Mouse (Mus musculus): ENCODE results near the gene Csf2. TPM values are rescaled to one million over a fixed set of nuclear protein-coding genes. Genes with fewer than 3 reads are reported as not detected.

The Csf2 gene
- polyA plus RNA-seq, 1 experiment from 2014 or later: not detected

DNA sequence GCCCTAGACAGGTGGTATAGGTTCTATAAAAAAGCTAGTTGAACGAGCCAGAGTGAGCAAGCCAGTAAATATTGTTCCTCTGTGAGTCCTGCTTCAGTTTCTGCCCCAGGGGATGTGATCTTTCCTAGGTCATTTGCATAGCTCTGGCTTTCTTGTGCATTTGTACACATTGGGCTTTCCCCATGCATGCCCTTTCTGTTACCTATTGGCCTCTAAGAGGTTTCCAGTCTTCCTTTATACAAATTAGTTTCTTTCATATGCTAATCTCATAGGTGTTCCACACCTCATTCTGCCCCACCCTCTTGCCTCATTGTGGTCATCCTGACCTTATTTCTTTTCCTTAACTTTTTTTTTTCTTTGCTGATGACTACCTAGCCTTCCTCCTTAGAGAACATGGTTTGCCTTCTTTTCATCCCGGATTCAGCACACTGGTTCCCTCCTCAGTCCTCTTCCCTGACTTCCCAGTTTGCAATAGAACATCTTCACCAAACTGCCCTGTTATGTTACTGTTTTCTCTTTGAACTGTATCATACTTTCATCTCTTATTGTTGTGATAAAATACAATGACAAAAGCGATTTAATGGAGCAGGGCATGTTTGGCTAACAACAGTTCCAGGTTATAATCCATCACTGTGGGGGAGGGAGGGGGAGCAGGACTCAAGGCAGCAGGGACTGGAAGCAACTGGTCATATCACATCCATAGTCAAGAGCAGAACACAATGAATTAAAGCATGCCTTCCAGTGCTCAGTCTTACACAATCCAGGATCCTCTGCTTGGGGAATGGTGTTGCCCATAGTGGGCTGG, 47.4 kb downstream of the Csf2 start:
- 75% methylated on average over 3 of the region's 3 CpGs for WGBS

DNA sequence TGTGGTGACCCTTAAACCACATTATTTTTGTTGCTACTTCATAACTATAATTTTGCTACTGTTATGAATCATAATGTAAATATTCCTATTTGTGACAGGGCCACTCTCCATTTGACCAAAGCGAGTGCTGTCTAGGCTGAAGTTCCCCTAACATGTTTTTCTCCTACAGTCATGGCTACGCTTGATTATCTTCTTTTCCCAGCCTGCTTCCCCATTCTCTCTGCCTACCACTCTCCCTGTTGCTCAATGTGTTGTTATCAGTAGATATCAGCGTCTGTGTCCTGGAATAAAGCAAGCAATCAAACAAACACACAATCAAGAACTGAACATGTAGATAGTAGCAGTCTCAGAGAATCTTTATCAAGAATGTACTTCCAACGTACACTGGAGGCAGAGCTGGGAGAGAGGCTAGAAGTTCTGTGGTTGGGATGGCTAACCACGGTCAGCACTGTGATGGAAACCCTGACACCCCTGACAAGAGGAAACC, 48.1 kb downstream of the Csf2 start:
- Histone ChIP-seq H3K4me1 (replicated peaks; ENCODE audit: control insufficient read depth, insufficient read depth) (no peaks in the 10 kb centered on the region), H3K9me3 (ENCODE audit: control insufficient read depth, low read length) (no peaks in the 10 kb centered on the region)

More for the DNA sequence above, 47.4 kb downstream of the Csf2 start:
- no peaks in the 10 kb centered on the region for H3K36me3 ChIP-seq (ENCODE audit: control insufficient read depth, insufficient read depth, low read length)
- no peak overlapping the region for H3K4me2 ChIP-seq (replicated peaks; ENCODE audit: low read depth)
- no peaks in the 10 kb centered on the region for H3K27me3 ChIP-seq (ENCODE audit: control insufficient read depth, insufficient read depth, low read length)
- H3K9me3 ChIP-seq (ENCODE audit: control insufficient read depth, low read length): no peaks in the 10 kb centered on the region
- no peak overlapping the region for H3K9ac ChIP-seq (ENCODE audit: low read length)
- no peaks in the 10 kb centered on the region for H3K4me1 ChIP-seq (replicated peaks; ENCODE audit: control insufficient read depth, insufficient read depth)
- TF ChIP-seq EP300 (optimal IDR thresholded peaks at IDR 0.05): no peak
- TF ChIP-seq CTCF (IDR thresholded peaks at IDR 0.05; ENCODE audit: low read depth): no peak
- DNase-seq (ENCODE audit: low spot score) (no peak), ATAC-seq (ENCODE audit: low FRiP score, low TSS enrichment) (no peak)
- H3K4me3 ChIP-seq (ENCODE audit: low read depth, low read length): no peak overlapping the region
- H3K27ac ChIP-seq (replicated peaks): no peak overlapping the region

More for the DNA sequence above, 48.1 kb downstream of the Csf2 start:
- WGBS: 68% methylated on average over 5 of the region's 5 CpGs
- no peaks in the 10 kb centered on the region for H3K36me3 ChIP-seq (ENCODE audit: control insufficient read depth, insufficient read depth, low read length)
- no peak for TF ChIP-seq EP300 (optimal IDR thresholded peaks at IDR 0.05)
- TF ChIP-seq CTCF (IDR thresholded peaks at IDR 0.05; ENCODE audit: low read depth): no peak
- no peak for ATAC-seq (ENCODE audit: low FRiP score, low TSS enrichment)
- no peaks in the 10 kb centered on the region for H3K27me3 ChIP-seq (ENCODE audit: control insufficient read depth, insufficient read depth, low read length)
- no peak overlapping the region for H3K4me3 ChIP-seq (ENCODE audit: low read depth, low read length)
- no peak overlapping the region for H3K4me2 ChIP-seq (replicated peaks; ENCODE audit: low read depth)
- no peak overlapping the region for H3K9ac ChIP-seq (ENCODE audit: low read length)
- H3K27ac ChIP-seq (replicated peaks): no peak overlapping the region
- no peak for DNase-seq (ENCODE audit: low spot score)

Other genes starting within 250 kb of the Csf2 start
- 2.1 and 2.5 TPM in 2 replicates for gene Slc22a4, start 221.6 kb downstream of the Csf2 start, polyA plus RNA-seq (2015; fragmentation: Nextera tagmentation; extraction: Ambion mirVana)
- 55.5 and 58.6 TPM in 2 replicates for gene Pdlim4, start 180.7 kb downstream of the Csf2 start, polyA plus RNA-seq (2015; fragmentation: Nextera tagmentation; extraction: Ambion mirVana)
- gene P4ha2, start 149.6 kb downstream of the Csf2 start, polyA plus RNA-seq (2015; fragmentation: Nextera tagmentation; extraction: Ambion mirVana): 28.4 and 30.2 TPM in 2 replicates
- not detected in 2 replicates for gene Il3, start 17.6 kb upstream of the Csf2 start, polyA plus RNA-seq (2015; fragmentation: Nextera tagmentation; extraction: Ambion mirVana)
- 1.1 and 1.3 TPM in 2 replicates for gene Acsl6, start 54.1 kb upstream of the Csf2 start, polyA plus RNA-seq (2015; fragmentation: Nextera tagmentation; extraction: Ambion mirVana)
- 0.06 TPM in 1 of 2 replicates, not detected in the other for gene Meikin, start 121.0 kb upstream of the Csf2 start, polyA plus RNA-seq (2015; fragmentation: Nextera tagmentation; extraction: Ambion mirVana)
- 5.1 and 5.3 TPM in 2 replicates for gene Fnip1, start 188.5 kb upstream of the Csf2 start, polyA plus RNA-seq (2015; fragmentation: Nextera tagmentation; extraction: Ambion mirVana)

All from stomach, postnatal 0 days (tissue).